Mouse (Mus musculus) WW6 (cell line): ENCODE data around the gene Wbp1l.

Experiments
- DNase-seq: peaks from one replicate; pipeline ENCODE4 v3.0.0-alpha.2; 2013; ENCODE audit warnings: low read depth, low spot score

Wbp1l gene

DNA sequence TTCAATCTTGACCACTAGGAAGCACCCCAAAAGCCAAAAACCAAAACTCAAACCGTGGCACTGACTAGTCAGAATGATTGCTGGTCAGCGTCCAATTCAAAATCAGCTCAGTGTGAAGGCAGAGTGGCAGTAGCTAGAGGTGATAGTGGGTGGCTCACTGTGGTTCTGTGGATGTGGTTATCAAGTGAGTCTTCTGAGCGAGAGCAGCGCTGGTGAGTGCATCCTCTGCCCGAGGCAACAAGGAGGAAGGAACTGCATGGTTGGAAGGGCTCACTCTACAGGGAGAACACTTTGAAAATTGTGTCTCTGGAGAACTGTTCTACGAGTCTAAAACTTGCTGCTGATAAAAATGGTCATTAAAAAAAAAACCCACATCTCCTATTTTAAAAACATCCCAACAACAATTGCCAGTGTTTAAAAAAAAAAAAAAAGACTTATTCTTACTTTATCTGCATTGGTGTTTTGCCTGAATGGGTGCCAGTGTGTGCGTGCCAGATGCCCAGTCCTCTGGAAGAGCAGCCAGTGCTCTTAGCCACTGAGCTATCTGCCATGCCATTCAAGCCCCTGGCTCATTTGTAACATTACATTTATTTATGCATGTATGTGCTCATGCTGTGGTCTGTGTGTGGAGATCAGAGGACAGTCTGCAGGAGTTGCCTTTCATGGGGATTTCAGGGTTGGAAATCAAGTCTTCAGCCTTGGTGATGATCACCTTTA is 107.1 kb downstream of the Wbp1l start:
- DNase-seq: no peak

DNA sequence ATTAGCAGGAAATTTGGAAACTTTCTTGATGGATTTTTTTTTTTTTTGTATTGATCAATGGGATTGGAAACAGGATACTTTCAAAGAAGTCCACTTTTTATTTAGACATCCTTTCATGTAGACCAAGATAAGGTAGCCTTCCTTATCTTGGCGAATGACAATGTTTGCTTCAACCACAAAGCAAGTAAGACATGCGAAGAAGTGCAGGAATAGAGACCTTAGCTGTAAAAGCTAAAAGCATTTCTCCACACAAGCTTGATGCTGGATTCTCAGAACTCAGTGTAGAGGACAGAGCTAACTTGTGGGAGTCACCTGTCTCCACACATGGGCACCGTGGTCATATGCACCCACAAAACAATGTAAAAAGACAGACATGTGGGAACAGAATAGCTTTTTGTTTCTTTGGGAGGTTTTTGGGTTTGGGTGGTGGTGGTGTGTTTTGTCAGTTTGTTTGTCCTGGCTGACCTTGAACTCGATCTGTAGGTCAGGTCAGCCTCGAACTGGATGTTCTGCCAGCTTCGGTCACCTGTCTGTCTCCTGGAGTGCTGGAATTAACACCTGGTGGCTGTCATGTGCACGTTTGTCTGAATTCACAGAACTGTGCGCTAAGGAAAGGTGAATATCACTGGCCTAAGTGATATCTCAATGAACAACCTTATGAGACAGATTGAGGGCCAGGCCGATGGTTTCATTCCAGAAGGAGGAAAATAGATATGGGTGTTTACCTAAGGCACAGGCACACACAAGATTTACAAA is 107.8 kb downstream of the Wbp1l start:
- no peak for DNase-seq
